Mouse (Mus musculus) MEL (cell line): ENCODE measurements at regions not wholly inside any gene's neighbourhood (a gene's known extent, or its start where the extent isn't known, plus 50 kb on each side); places are given as distances from the start of the nearest gene placed in this dataset.

Experiments
- DNase-seq: peaks from one replicate; pipeline ENCODE4 v3.0.0; 2011; ENCODE audit warnings: low read depth, low spot score
- H3K27ac ChIP-seq: 2 replicates; pipeline ENCODE4 v1.5.1; 2012; ENCODE audit warnings: low read depth, mild to moderate bottlenecking, control low read depth, low read length, moderate library complexity; ENCODE audit not compliant: control insufficient read depth
- H3K27me3 ChIP-seq, 2 experiments: fragments of 150-350 bp in 1 of 2; sonication (generic) in 1 of 2; 2 replicates each; pipeline ENCODE4 v1.6.1; 2012; ENCODE audit warnings: low read length in 2 of 2, mild to moderate bottlenecking in 2 of 2, improper control_type of control experiment in 1 of 2, moderate library complexity in 1 of 2; ENCODE audit not compliant: insufficient read depth in 2 of 2, control insufficient read depth in 1 of 2
- H3K36me3 ChIP-seq, 2 experiments: 2 replicates each; pipeline ENCODE4 v1.6.1; 2012 to 2014; ENCODE audit warnings: low read length in 2 of 2, improper control_type of control experiment in 1 of 2, inconsistent platforms in 1 of 2, mild to moderate bottlenecking in 1 of 2; ENCODE audit not compliant: insufficient read depth in 2 of 2, control insufficient read depth in 1 of 2
- H3K4me1 ChIP-seq, 2 experiments: fragments of 150-350 bp in 1 of 2; sonication (generic) in 1 of 2; 2 replicates each; pipeline ENCODE4 v1.6.1; 2012; ENCODE audit warnings: low read length in 2 of 2, improper control_type of control experiment in 1 of 2, mild to moderate bottlenecking in 1 of 2; ENCODE audit not compliant: insufficient read depth in 2 of 2, control insufficient read depth in 1 of 2
- H3K4me3 ChIP-seq, 2 experiments: fragments of 150-350 bp in 1 of 2; sonication (generic) in 1 of 2; 2 replicates each; pipeline ENCODE4 v1.5.1; 2012; ENCODE audit warnings: low read depth in 2 of 2, low read length in 2 of 2, mild to moderate bottlenecking in 2 of 2, moderate library complexity in 2 of 2, control low read depth in 1 of 2, improper control_type of control experiment in 1 of 2; ENCODE audit not compliant: control insufficient read depth in 1 of 2, insufficient read depth in 1 of 2
- H3K79me2 ChIP-seq: 2 replicates; pipeline ENCODE4 v1.6.1; 2012; ENCODE audit warnings: mild to moderate bottlenecking, low read length, moderate library complexity; ENCODE audit not compliant: control insufficient read depth, poor library complexity, insufficient read depth
- H3K9ac ChIP-seq: 2 replicates; pipeline ENCODE4 v1.6.1; 2012; ENCODE audit warnings: low read depth, mild to moderate bottlenecking, control low read depth, low read length, moderate library complexity; ENCODE audit not compliant: control insufficient read depth, poor library complexity, severe bottlenecking
- H3K9me3 ChIP-seq: fragments of 150-350 bp; sonication (generic); replicated peaks from 2 replicates; pipeline ENCODE4 v1.6.1; 2012; ENCODE audit warnings: mild to moderate bottlenecking, low read length, improper control_type of control experiment, moderate library complexity; ENCODE audit not compliant: insufficient read depth
- BHLHE40 ChIP-seq: IDR thresholded peaks from 2 replicates; pipeline ENCODE4 v1.6.1; 2012; ENCODE audit warnings: low read depth, mild to moderate bottlenecking, inconsistent platforms, low read length, improper control_type of control experiment, borderline replicate concordance
- CHD2 ChIP-seq: IDR thresholded peaks from 2 replicates; pipeline ENCODE4 v1.6.1; 2011; ENCODE audit warnings: low read length, improper control_type of control experiment
- CTCF ChIP-seq, 3 experiments: IDR thresholded peaks in 2 of 3; conservative IDR thresholded peaks in 1 of 3; 2 replicates each; pipeline ENCODE4 v1.5.1; 2011 to 2012; ENCODE audit warnings: low read length in 3 of 3, low read depth in 2 of 3, mild to moderate bottlenecking in 2 of 3, improper control_type of control experiment in 1 of 3, inconsistent platforms in 1 of 3, mixed read lengths in 1 of 3, moderate library complexity in 1 of 3; ENCODE audit not compliant: control insufficient read depth in 1 of 3, insufficient read depth in 1 of 3, poor library complexity in 1 of 3, severe bottlenecking in 1 of 3
- E2F4 ChIP-seq: IDR thresholded peaks from 2 replicates; pipeline ENCODE4 v1.6.1; 2011; ENCODE audit warnings: low read depth, low read length, improper control_type of control experiment, borderline replicate concordance
- ELF1 ChIP-seq: IDR thresholded peaks from 2 replicates; pipeline ENCODE4 v1.6.1; 2014; ENCODE audit warnings: low read depth, mild to moderate bottlenecking, inconsistent platforms, low read length, improper control_type of control experiment, moderate library complexity
- EP300 ChIP-seq, 2 experiments: IDR thresholded peaks; 2 replicates each; pipeline ENCODE4 v1.6.1; 2011; ENCODE audit warnings: improper control_type of control experiment in 2 of 2, low read length in 2 of 2, low read depth in 1 of 2, mild to moderate bottlenecking in 1 of 2
- ETS1 ChIP-seq: IDR thresholded peaks from 2 replicates; pipeline ENCODE4 v1.6.1; 2012; ENCODE audit warnings: low read depth, mild to moderate bottlenecking, inconsistent platforms, low read length, improper control_type of control experiment, moderate library complexity
- GATA1 ChIP-seq: IDR thresholded peaks from 2 replicates; pipeline ENCODE4 v1.6.1; 2011; ENCODE audit warnings: low read depth, low read length, improper control_type of control experiment
- HCFC1 ChIP-seq: IDR thresholded peaks from 2 replicates; pipeline ENCODE4 v1.6.1; 2012; ENCODE audit warnings: low read depth, mild to moderate bottlenecking, inconsistent platforms, low read length, improper control_type of control experiment, moderate library complexity
- JUND ChIP-seq: IDR thresholded peaks from 2 replicates; pipeline ENCODE4 v1.6.1; 2011; ENCODE audit warnings: low read depth, mild to moderate bottlenecking, improper control_type of control experiment, low read length
- MAX ChIP-seq: IDR thresholded peaks from 2 replicates; pipeline ENCODE4 v1.6.1; 2011; ENCODE audit warnings: low read length, improper control_type of control experiment
- MAZ ChIP-seq: IDR thresholded peaks from 2 replicates; pipeline ENCODE4 v1.6.1; 2012; ENCODE audit warnings: low read depth, mild to moderate bottlenecking, inconsistent platforms, low read length, improper control_type of control experiment
- MXI1 ChIP-seq: IDR thresholded peaks from 2 replicates; pipeline ENCODE4 v1.6.1; 2011; ENCODE audit warnings: mild to moderate bottlenecking, low read depth, low read length, improper control_type of control experiment
- POLR2A ChIP-seq, 2 experiments: IDR thresholded peaks; 2 replicates each; pipeline ENCODE4 v1.6.1; 2011 to 2012; ENCODE audit warnings: low read length in 2 of 2, mild to moderate bottlenecking in 2 of 2, control low read depth in 1 of 2, improper control_type of control experiment in 1 of 2, low read depth in 1 of 2, moderate library complexity in 1 of 2; ENCODE audit not compliant: control insufficient read depth in 1 of 2, insufficient read depth in 1 of 2, poor library complexity in 1 of 2
- POLR2AphosphoS2 ChIP-seq: IDR thresholded peaks from 2 replicates; pipeline ENCODE4 v1.6.1; 2011; ENCODE audit warnings: low read length, improper control_type of control experiment
- RAD21 ChIP-seq: IDR thresholded peaks from 2 replicates; pipeline ENCODE4 v1.6.1; 2011; ENCODE audit warnings: mild to moderate bottlenecking, low read depth, low read length, improper control_type of control experiment
- SMC3 ChIP-seq: IDR thresholded peaks from 2 replicates; pipeline ENCODE4 v1.6.1; 2011; ENCODE audit warnings: low read depth, low read length, improper control_type of control experiment
- TAL1 ChIP-seq: IDR thresholded peaks from 2 replicates; pipeline ENCODE4 v1.6.1; 2012; ENCODE audit warnings: mild to moderate bottlenecking, inconsistent platforms, low read length, moderate library complexity, mixed read lengths
- TBP ChIP-seq: IDR thresholded peaks from 2 replicates; pipeline ENCODE4 v1.8.0; 2011; ENCODE audit warnings: low read depth, low read length, improper control_type of control experiment
- USF2 ChIP-seq, 2 experiments: IDR thresholded peaks; 2 replicates each; pipeline ENCODE4 v1.6.1; 2011 to 2012; ENCODE audit warnings: improper control_type of control experiment in 2 of 2, low read length in 2 of 2, borderline replicate concordance in 1 of 2, inconsistent platforms in 1 of 2, low read depth in 1 of 2, mild to moderate bottlenecking in 1 of 2; ENCODE audit not compliant: insufficient read depth in 1 of 2
- ZKSCAN1 ChIP-seq: IDR thresholded peaks from 2 replicates; pipeline ENCODE4 v1.6.1; 2012; ENCODE audit warnings: low read depth, mild to moderate bottlenecking, inconsistent platforms, low read length, improper control_type of control experiment, moderate library complexity

GRCm38 (mm10) chr11:22606380-22606779 lies 94.5 kb downstream of the Tmem17 start:
- H3K9me3 ChIP-seq: no peaks in the 10 kb centered on the region
- TF ChIP-seq CTCF (IDR thresholded peaks at IDR 0.05 in 2 of 3, conservative IDR thresholded peaks at IDR 0.05 in 1 of 3; ENCODE audit: control insufficient read depth in 1 of 3, insufficient read depth in 1 of 3, low read depth in 2 of 3, low read length in 3 of 3, poor library complexity in 1 of 3, severe bottlenecking in 1 of 3) (no peak), EP300 (IDR thresholded peaks at IDR 0.05; ENCODE audit: low read depth in 1 of 2, low read length in 2 of 2) (no peak), MAZ (no peak), GATA1 (no peak), E2F4 (no peak), TAL1 (no peak), MXI1 (no peak), POLR2AphosphoS2 (no peak), ZKSCAN1 (no peak), BHLHE40 (no peak)
- H3K4me1 ChIP-seq: no peaks in the 10 kb centered on the region
- DNase-seq: no peak
- H3K27ac ChIP-seq: no peak overlapping the region
- H3K36me3 ChIP-seq: no peaks in the 10 kb centered on the region
- H3K9ac ChIP-seq: no peak overlapping the region
- no peak overlapping the region for H3K4me3 ChIP-seq
- no peaks in the 10 kb centered on the region for H3K79me2 ChIP-seq
- peaks cover 2 to 6% of the 10 kb centered on the region in 2 experiments for H3K27me3 ChIP-seq

GRCm38 (mm10) chr11:22607645-22608044 lies 95.8 kb downstream of the Tmem17 start:
- Histone ChIP-seq H3K79me2 (no peaks in the 10 kb centered on the region), H3K27ac (no peak overlapping the region), H3K9me3 (no peaks in the 10 kb centered on the region), H3K4me3 (no peak overlapping the region), H3K9ac (no peak overlapping the region), H3K4me1 (no peaks in the 10 kb centered on the region), H3K27me3 (peaks cover 2 to 8% of the 10 kb centered on the region in 2 experiments), H3K36me3 (no peaks in the 10 kb centered on the region)
- TF ChIP-seq MAX (no peak), JUND (no peak), POLR2A (IDR thresholded peaks at IDR 0.05; ENCODE audit: control insufficient read depth in 1 of 2, insufficient read depth in 1 of 2, low read depth in 1 of 2, low read length in 2 of 2, poor library complexity in 1 of 2) (no peak), TBP (no peak), USF2 (IDR thresholded peaks at IDR 0.05; ENCODE audit: borderline replicate concordance in 1 of 2, insufficient read depth in 1 of 2, low read depth in 1 of 2, low read length in 2 of 2) (no peak), SMC3 (no peak), MXI1 (no peak), TAL1 (no peak), ELF1 (no peak), ETS1 (no peak), MAZ (no peak), HCFC1 (no peak), CHD2 (no peak), RAD21 (no peak), POLR2AphosphoS2 (no peak)
- DNase-seq: no peak
